Mouse (Mus musculus) olfactory bulb, adult 2 months (tissue): Measurements from ENCODE around the gene Mast4.

Source experiments
- CTCF ChIP-seq: fragments of 200-500 bp; IDR thresholded peaks from 2 replicates; pipeline ENCODE4 v1.5.1; 2012; ENCODE audit warnings: low read depth, mild to moderate bottlenecking, low read length, moderate library complexity; ENCODE audit not compliant: insufficient read depth
- POLR2A ChIP-seq: fragments of 200-500 bp; IDR thresholded peaks from 2 replicates; pipeline ENCODE4 v1.6.1; 2012; ENCODE audit warnings: mild to moderate bottlenecking, low read depth, low read length, moderate library complexity; ENCODE audit not compliant: insufficient read depth

DNA sequence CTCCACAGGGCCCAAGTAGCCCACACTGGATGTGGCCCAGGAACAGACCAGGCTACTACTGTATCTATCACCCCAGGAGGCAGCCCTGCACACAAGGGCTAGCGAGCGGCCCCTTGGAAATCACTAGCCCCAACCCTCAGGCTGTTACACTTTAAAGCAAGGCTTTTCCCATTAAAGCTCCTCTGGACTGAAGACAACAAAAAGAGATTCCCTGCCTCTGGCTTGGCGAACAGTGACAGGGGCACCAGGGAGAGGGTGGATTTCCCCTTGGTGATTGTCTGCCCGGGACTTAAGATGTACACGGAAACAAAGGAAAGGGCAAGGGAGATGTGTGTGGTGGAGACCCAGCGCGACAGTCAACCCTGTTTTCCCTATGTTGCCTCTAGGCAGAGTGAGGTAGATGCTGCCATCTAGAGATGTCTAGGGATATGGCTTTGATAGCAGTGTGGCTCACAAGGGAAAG lies 213.6 kb downstream of the Mast4 start:
- TF ChIP-seq CTCF (no peak), POLR2A (no peak)
